Mouse (Mus musculus) G1E (cell line): ENCODE results near the gene Scnn1a. TPM values are rescaled to one million over a fixed set of nuclear protein-coding genes. Genes with fewer than 3 reads are reported as not detected.

Experiments
- ATAC-seq: 2 replicates; pipeline ENCODE4 v1.8.0; 2016; ENCODE audit warnings: mild to moderate bottlenecking; ENCODE audit not compliant: insufficient number of reproducible peaks, poor library complexity, low FRiP score, severe bottlenecking; ENCODE audit errors: extremely low read depth
- DNase-seq: peaks from one replicate; pipeline ENCODE4 v3.0.0; 2012; ENCODE audit warnings: low spot score
- H3K27me3 ChIP-seq: 2 replicates; pipeline ENCODE4 v1.6.1; 2012; ENCODE audit warnings: mild to moderate bottlenecking, low read length, inconsistent platforms; ENCODE audit not compliant: insufficient read depth
- H3K36me3 ChIP-seq: replicated peaks from 2 replicates; pipeline ENCODE3; 2012; ENCODE audit warnings: mild to moderate bottlenecking, inconsistent platforms
- H3K4me1 ChIP-seq: 2 replicates; pipeline ENCODE4 v1.6.1; 2012; ENCODE audit warnings: low read depth, low read length, inconsistent platforms, mixed read lengths; ENCODE audit not compliant: insufficient read depth
- H3K4me3 ChIP-seq: 2 replicates; pipeline ENCODE4 v1.5.1; 2012; ENCODE audit warnings: low read depth, mild to moderate bottlenecking, inconsistent platforms, low read length, moderate library complexity, mixed read lengths
- H3K9me3 ChIP-seq: replicated peaks from 2 replicates; pipeline ENCODE4 v1.6.1; 2012; ENCODE audit warnings: inconsistent platforms
- CTCF ChIP-seq: IDR thresholded peaks from 2 replicates; pipeline ENCODE4 v1.5.1; 2012; ENCODE audit warnings: low read depth, low read length, inconsistent platforms, mixed read lengths
- GATA1 ChIP-seq: IDR thresholded peaks from 2 replicates; pipeline ENCODE4 v1.6.1; 2012; ENCODE audit warnings: borderline replicate concordance, low read length, inconsistent platforms, mixed read lengths
- GATA2 ChIP-seq: IDR thresholded peaks from 2 replicates; pipeline ENCODE4 v1.6.1; 2012; ENCODE audit warnings: low read depth, low read length, inconsistent platforms, borderline replicate concordance
- POLR2AphosphoS5 ChIP-seq: IDR thresholded peaks from 2 replicates; pipeline ENCODE4 v1.6.1; 2012; ENCODE audit warnings: low read depth, low read length, inconsistent platforms; ENCODE audit not compliant: insufficient replicate concordance
- TAL1 ChIP-seq: conservative IDR thresholded peaks from 2 replicates; pipeline ENCODE4 v1.6.1; 2012; ENCODE audit warnings: low read depth, low read length, inconsistent platforms, mixed read lengths
- polyA plus RNA-seq: library from polyadenylated mRNA; stranded (reverse); fragments of >175 nt; gene quantifications from 2 replicates; pipeline ENCODE4 v1.2.3, GENCODE M21; 2012
- total RNA-seq, 2 experiments: library from RNA; stranded (forward) in 1 of 2; stranded (reverse) in 1 of 2; fragments of 200-1000 nt in 1 of 2; fragments of >200 nt in 1 of 2; fragmentation: Nextera tagmentation in 1 of 2; gene quantifications; 2 replicates each; pipeline ENCODE4 v1.2.3; 2014 to 2017

Scnn1a gene
- total and polyA plus RNA-seq, 3 experiments = 0.16 TPM; not detected in 2

DNA sequence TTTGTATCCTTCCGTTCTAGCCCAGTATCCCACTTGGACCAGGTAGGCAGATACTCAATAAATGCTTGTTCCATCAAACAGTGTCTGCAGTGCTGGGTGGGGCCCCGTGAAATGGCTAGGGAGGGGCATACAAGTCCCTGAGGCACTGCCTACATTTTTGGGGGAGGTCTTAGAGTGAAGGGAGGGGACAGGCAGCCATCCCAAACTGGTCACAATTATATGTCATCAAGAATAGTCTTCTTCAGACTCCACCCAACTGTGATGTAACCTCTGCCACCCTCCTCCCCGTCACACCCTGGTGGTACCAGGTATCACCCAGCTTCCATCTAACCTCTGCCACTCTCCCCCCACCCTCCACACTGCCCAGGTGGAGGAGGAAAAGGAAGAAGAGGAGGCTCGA, 24.4 kb downstream of the Scnn1a start:
- ATAC-seq = no peak
- Histone ChIP-seq H3K4me3 (no peak overlapping the region), H3K36me3 (no peaks in the 10 kb centered on the region), H3K9me3 (peaks cover 54% of the 10 kb centered on the region), H3K4me1 (no peaks in the 10 kb centered on the region), H3K27me3 (no peaks in the 10 kb centered on the region)
- DNase-seq = no peak
- TF ChIP-seq GATA1 = no peak

GRCm38 (mm10) chr6:125345625-125346024, 25.2 kb downstream of the Scnn1a start:
- Histone ChIP-seq H3K9me3 (peaks cover 57% of the 10 kb centered on the region), H3K27me3 (no peaks in the 10 kb centered on the region), H3K36me3 (no peaks in the 10 kb centered on the region), H3K4me3 (no peak overlapping the region), H3K4me1 (no peaks in the 10 kb centered on the region)
- TF ChIP-seq GATA2 = no peak
- DNase-seq (no peak), ATAC-seq (no peak)

DNA sequence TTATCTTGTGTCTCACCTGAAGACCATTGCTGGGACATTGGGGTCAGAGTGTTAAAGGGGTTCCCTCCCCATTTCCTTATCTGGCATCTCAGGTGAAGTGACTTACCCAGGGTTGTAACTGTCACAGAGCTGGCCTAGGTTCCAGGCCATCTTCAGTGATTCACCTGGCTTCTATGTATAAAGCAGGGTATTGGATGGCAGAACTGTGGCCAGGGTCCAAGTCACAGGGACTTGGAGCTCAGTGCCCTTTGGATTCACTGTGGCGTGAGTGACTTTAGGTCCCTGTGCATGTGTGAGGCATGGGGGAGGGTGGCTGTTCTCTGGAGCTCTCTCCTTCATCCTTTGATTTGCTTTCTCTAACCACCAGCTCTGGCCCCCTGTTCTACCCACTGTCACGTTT, 25.6 kb downstream of the Scnn1a start:
- Histone ChIP-seq H3K36me3 (no peaks in the 10 kb centered on the region), H3K4me1 (no peaks in the 10 kb centered on the region), H3K9me3 (peaks cover 56% of the 10 kb centered on the region), H3K4me3 (no peak overlapping the region), H3K27me3 (no peaks in the 10 kb centered on the region)
- no peak for ATAC-seq
- no peak for DNase-seq
- TF ChIP-seq TAL1 (no peak), GATA1 (no peak), GATA2 (no peak), POLR2AphosphoS5 (no peak), CTCF (no peak)

DNA sequence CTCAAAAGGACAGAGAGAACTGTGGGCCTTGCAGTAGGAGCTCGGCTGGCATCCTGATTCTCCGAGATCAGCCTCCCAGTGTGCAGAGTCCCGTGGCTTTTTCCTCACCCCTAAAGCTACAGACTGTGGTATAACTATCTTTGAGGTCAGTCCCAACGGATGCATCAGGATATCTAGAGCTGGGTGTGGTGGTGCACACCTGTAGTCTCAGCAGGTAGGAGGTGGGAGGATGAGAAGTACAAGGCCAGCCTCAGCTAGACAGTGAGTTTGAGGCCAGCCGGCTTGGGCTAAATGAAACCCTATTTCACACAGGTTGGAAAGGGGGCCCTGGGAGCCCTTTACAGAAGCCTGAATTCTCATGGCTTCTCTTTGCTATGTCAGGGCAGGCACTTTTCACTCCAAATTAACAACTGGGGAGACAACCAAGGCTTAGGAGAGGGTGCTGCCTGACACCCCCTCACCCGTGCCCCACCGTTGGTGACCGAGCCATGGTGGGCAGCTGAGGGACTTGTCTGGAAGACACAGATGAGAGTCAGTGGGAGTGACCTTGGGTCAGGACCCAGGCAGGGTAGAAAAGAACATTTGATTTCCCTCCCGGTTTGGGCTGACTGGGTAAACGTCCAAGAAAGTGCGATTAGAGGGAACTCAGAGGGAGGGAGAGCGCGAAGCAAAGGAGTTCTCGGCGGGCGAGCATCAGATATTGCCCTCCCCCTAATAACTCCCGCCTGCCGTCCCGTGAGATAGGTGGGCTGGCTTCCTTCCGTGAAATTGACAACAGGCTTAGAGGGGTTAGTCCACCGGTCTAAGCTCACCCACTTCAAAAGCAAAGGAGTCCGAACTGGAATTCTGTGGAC, 28.5 kb downstream of the Scnn1a start, which contains the start of gene Tnfrsf1a:
Gene Tnfrsf1a, plus strand, starts transcription at position 642 of the 854 bp plus-strand sequence.
- H3K27me3 ChIP-seq = no peaks in the 10 kb centered on the region
- H3K4me1 ChIP-seq = no peaks in the 10 kb centered on the region
- no peak for TF ChIP-seq CTCF
- no peak for TF ChIP-seq TAL1
- no peak for TF ChIP-seq GATA1
- no peak for TF ChIP-seq POLR2AphosphoS5
- TF ChIP-seq GATA2 = no peak
- H3K36me3 ChIP-seq = no peaks in the 10 kb centered on the region
- ATAC-seq = no peak
- no peak within 1 kb of the TSS; the same call in 1 of the 2 replicates for H3K4me3 ChIP-seq
- no peak for DNase-seq
- peaks cover 56% of the 10 kb centered on the region for H3K9me3 ChIP-seq

- H3K27me3 ChIP-seq = no peaks in the 10 kb centered on the region
- no peaks in the 10 kb centered on the region for H3K4me1 ChIP-seq
- DNase-seq = no peak
- ATAC-seq = no peak
- no peak for TF ChIP-seq GATA2
- TF ChIP-seq GATA1 = no peak
- TF ChIP-seq TAL1 = no peak
- TF ChIP-seq CTCF = no peak
- TF ChIP-seq POLR2AphosphoS5 = no peak
- H3K9me3 ChIP-seq = peaks cover 56% of the 10 kb centered on the region
- H3K36me3 ChIP-seq = no peaks in the 10 kb centered on the region
- H3K4me3 ChIP-seq = no peak overlapping the region; the same call in 1 of the 2 replicates
Measured at GRCm38 (mm10) chr6:125349575-125350230, 29.2 kb downstream of the Scnn1a start.

GRCm38 (mm10) chr6:125350231-125350994, 30.0 kb downstream of the Scnn1a start:
- TF ChIP-seq POLR2AphosphoS5 = no peak
- no peak for TF ChIP-seq GATA1
- TF ChIP-seq GATA2 = no peak
- TF ChIP-seq TAL1 = no peak
- no peak for TF ChIP-seq CTCF
- Histone ChIP-seq H3K36me3 (no peaks in the 10 kb centered on the region), H3K9me3 (peaks cover 57% of the 10 kb centered on the region), H3K27me3 (no peaks in the 10 kb centered on the region), H3K4me3 (no peak overlapping the region; the same call in 1 of the 2 replicates), H3K4me1 (no peaks in the 10 kb centered on the region)
- DNase-seq (no peak), ATAC-seq (no peak)
